Mouse (Mus musculus) heart, adult 8-10 months (tissue): ENCODE measurements at regions not wholly inside any gene's neighbourhood (a gene's known extent, or its start where the extent isn't known, plus 50 kb on each side); places are given as distances from the start of the nearest gene placed in this dataset.

Experiments
- DNase-seq: peaks from one replicate; pipeline ENCODE4 v3.0.0; 2022; ENCODE audit warnings: low spot score

DNA sequence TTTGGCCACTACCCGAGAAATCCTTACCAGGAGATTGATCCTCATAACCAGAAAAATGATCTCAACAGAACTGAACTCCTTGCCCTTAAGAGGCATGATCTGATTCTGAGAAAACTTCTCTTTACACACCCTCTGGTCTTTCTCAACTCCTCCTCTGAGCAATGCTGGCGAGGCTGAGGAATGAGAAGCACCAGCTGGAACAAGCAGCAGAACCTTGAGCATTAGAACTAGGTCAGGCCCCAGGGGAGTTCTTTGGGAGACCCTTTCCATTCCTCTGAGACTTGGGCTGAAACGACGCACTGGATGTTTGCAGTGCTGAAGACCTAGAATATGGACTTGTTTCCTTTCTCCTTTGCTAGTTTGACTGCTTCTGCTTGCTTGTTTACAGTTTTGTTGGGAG is 224.6 kb upstream of the Ar start:
- DNase-seq: peak; percentile 28

DNA sequence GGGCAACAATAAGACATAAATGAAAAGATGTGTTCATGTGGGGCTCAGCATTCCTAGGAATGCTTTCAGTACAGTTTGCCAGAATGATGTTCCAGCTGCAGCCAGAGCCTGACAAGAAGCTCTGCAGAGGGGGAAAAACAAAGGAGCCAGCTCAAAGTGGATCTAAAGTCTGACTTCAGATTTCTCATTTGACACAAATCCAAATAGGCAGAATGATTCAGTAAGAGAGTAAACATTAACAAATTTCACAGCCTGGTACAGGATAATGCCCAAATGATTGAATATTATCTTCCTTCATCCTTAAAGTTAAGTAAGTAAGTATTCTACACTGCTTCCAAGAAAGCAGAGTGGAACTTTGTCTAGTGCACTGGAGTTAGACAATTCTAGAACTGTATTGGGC is 224.2 kb upstream of the Ar start:
- peak; percentile 22 for DNase-seq

DNA sequence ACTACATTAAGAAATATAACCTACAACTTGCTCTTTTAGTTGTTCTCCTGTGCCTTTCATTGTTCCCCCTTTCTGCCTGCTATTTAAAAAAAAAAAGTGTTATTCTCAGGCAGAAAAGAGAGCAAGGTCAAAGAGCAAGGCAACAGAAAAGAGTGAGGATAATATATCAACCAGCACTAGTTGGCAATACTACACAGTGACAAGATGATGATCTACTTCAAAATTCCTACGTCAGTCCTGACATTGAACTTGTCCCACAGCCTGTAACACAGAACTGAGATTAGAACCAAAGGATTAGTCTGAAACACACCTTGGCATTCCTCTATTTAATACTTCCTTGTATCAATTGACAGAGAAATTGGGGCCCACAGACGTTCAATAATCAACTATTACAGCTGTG is 222.8 kb upstream of the Ar start:
- DNase-seq: no peak
